Mouse (Mus musculus): ENCODE data around the gene Vmn1r85. TPM values are rescaled to one million over a fixed set of nuclear protein-coding genes. Genes with fewer than 3 reads are reported as not detected.

The Vmn1r85 gene
- not detected in 2 replicates for polyA plus RNA-seq (2012; rRNA removed)

DNA sequence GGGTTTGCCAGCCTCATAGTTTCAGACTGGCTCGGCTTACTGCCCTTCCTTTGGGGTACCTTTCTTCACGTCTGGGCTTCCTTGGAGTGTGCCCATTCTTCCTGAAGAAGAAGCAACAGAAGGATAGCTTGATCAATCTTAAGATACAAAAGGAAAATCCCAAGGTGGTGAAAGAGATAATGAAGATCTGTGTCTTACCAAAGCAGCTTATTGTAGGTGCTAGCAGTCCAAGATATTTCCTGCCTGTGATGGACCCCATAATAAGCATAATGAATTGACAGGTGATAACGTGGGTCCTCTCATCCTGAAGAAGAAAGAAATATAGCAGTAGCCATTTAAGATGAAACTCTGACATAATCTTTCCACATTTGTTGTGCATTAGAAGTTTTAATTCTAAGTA lies at the start of gene Vmn1r85:
Gene Vmn1r85, minus strand, starts transcription at position 101 of the 400 bp plus-strand sequence.

GRCm38 (mm10) chr7:13140057-13140456 lies 45.1 kb upstream of the Vmn1r85 start, which contains the start of gene Vmn1r87:
Vmn1r87 (minus strand) TSS chr7:13140157.

GRCm38 (mm10) chr7:13119817-13120216 lies 24.8 kb upstream of the Vmn1r85 start, which contains the start of gene Vmn1r86:
Vmn1r86 (minus strand) TSS chr7:13119917.

GRCm38 (mm10) chr7:13054287-13055010 lies 40.5 kb downstream of the Vmn1r85 start, which contains the start of gene Mzf1:
Mzf1 (minus strand) TSS chr7:13054764.

GRCm38 (mm10) chr7:13037901-13038555 lies 56.9 kb downstream of the Vmn1r85 start, which contains the start of gene Ube2m:
Ube2m (minus strand) TSS chr7:13038275.

GRCm38 (mm10) chr7:13034148-13034977 lies 60.6 kb downstream of the Vmn1r85 start, which contains the start of gene Chmp2a:
Chmp2a (minus strand) TSS chr7:13034807.

Other genes with a start within 250 kb of the Vmn1r85 start
- 0.53 and 0.54 TPM in 2 replicates for gene Zfp128, start 214.0 kb downstream of the Vmn1r85 start, polyA plus RNA-seq (2012; rRNA removed)
- gene Zscan22, start 197.4 kb downstream of the Vmn1r85 start, polyA plus RNA-seq (2012; rRNA removed), result 6.0 and 7.0 TPM in 2 replicates
- 1,881 and 2,138 TPM in 2 replicates for gene Rps5, start 172.9 kb downstream of the Vmn1r85 start, polyA plus RNA-seq (2012; rRNA removed)
- gene Rnf225, start 167.8 kb downstream of the Vmn1r85 start, polyA plus RNA-seq (2012; rRNA removed), result 0.44 and 0.58 TPM in 2 replicates
- 5.8 and 6.6 TPM in 2 replicates for gene Zfp324, start 129.3 kb downstream of the Vmn1r85 start, polyA plus RNA-seq (2012; rRNA removed)
- gene Zfp446, start 117.3 kb downstream of the Vmn1r85 start, polyA plus RNA-seq (2012; rRNA removed), result 3.3 and 3.6 TPM in 2 replicates
- gene Slc27a5, start 97.0 kb downstream of the Vmn1r85 start, polyA plus RNA-seq (2012; rRNA removed), result 0.22 and 0.25 TPM in 2 replicates
- gene Trim28, start 96.1 kb downstream of the Vmn1r85 start, polyA plus RNA-seq (2012; rRNA removed), result 205 and 241 TPM in 2 replicates
- 28.8 and 31.4 TPM in 2 replicates for gene Zbtb45, start 85.1 kb downstream of the Vmn1r85 start, polyA plus RNA-seq (2012; rRNA removed)
- gene Chmp2a, start 60.4 kb downstream of the Vmn1r85 start, polyA plus RNA-seq (2012; rRNA removed), result 81.9 and 83.8 TPM in 2 replicates
- gene Ube2m, start 56.9 kb downstream of the Vmn1r85 start, polyA plus RNA-seq (2012; rRNA removed), result 96.9 and 116 TPM in 2 replicates
- 1.7 and 2.0 TPM in 2 replicates for gene Mzf1, start 40.4 kb downstream of the Vmn1r85 start, polyA plus RNA-seq (2012; rRNA removed)
- gene Vmn1r86, start 24.7 kb upstream of the Vmn1r85 start, polyA plus RNA-seq (2012; rRNA removed), result not detected in 2 replicates
- gene Vmn1r87, start 45.0 kb upstream of the Vmn1r85 start, polyA plus RNA-seq (2012; rRNA removed), result not detected in 2 replicates
- gene Vmn1r88, start 64.4 kb upstream of the Vmn1r85 start, polyA plus RNA-seq (2012; rRNA removed), result not detected in 2 replicates
- not detected in 2 replicates for gene Vmn1r89, start 117.8 kb upstream of the Vmn1r85 start, polyA plus RNA-seq (2012; rRNA removed)
- gene Lig1, start 182.1 kb upstream of the Vmn1r85 start, polyA plus RNA-seq (2012; rRNA removed), result 8.2 and 8.9 TPM in 2 replicates
- gene Zswim9, start 183.5 kb upstream of the Vmn1r85 start, polyA plus RNA-seq (2012; rRNA removed), result 2.9 and 3.7 TPM in 2 replicates
- 0.07 and 0.14 TPM in 2 replicates for gene Pla2g4c, start 229.5 kb upstream of the Vmn1r85 start, polyA plus RNA-seq (2012; rRNA removed)